Mouse (Mus musculus): Measurements from ENCODE around the gene Dnmt1.

DNA sequence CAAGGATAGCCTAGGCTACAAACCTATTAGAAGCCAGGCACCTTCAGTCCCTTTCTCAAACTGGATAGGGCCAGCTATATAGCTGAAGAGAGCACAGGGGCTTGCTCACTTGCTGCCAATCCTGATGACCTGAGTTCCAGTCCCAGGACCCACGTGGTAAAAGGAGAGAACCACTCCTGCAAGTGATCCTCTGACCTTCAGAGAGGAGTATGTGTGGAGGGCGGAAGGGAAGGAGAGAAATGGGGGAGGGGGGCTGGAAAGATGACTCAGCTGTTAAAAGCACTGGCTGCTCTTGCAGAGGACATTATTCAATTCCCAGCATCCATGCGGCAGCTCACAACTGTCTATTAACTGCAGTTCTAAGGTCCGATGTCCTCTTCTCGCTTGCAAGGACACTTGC is 19.5 kb upstream of the Dnmt1 start:
- TF ChIP-seq ZC3H11A (IDR thresholded peaks at IDR 0.05; ENCODE audit: borderline replicate concordance, low read depth, low read length), result no peak
- TF ChIP-seq HCFC1 (IDR thresholded peaks at IDR 0.05; ENCODE audit: borderline replicate concordance, insufficient read depth, low read length), result no peak
- TF ChIP-seq MAFK (IDR thresholded peaks at IDR 0.05; ENCODE audit: insufficient read depth, low read depth, low read length), result peak; percentile 98
- no peak for TF ChIP-seq CHD2 (IDR thresholded peaks at IDR 0.05; ENCODE audit: low read depth, low read length)
